Mouse (Mus musculus) embryonic facial prominence, embryonic 13.5 days (tissue): ENCODE measurements around the gene Ift80. TPM values are rescaled to one million over a fixed set of nuclear protein-coding genes. Genes with fewer than 3 reads are reported as not detected.
"Not testable (repeated sequence)": the region's sequence is repeated elsewhere in the genome, so short reads cannot be mapped to it uniquely, and the experiment has no call there.

Experiments
- ATAC-seq: fragments of 200-750 bp; cut with Nextera tagmentation; 2 replicates; pipeline ENCODE4 v1.8.0; 2017; ENCODE audit warnings: low read depth; ENCODE audit not compliant: insufficient number of reproducible peaks, insufficient read depth, low FRiP score, low TSS enrichment
- H3K27ac ChIP-seq: fragments of 300-500 bp; sonication (generic); 2 replicates; pipeline ENCODE4 v1.5.1; 2015; ENCODE audit warnings: moderate library complexity, mild to moderate bottlenecking, inconsistent platforms
- H3K27me3 ChIP-seq: fragments of 300-500 bp; sonication (generic); 2 replicates; pipeline ENCODE4 v1.6.1; 2015; ENCODE audit warnings: mild to moderate bottlenecking, inconsistent platforms
- H3K36me3 ChIP-seq: fragments of 300-500 bp; sonication (generic); 2 replicates; pipeline ENCODE4 v1.6.1; 2015; ENCODE audit warnings: mild to moderate bottlenecking, inconsistent platforms
- H3K4me1 ChIP-seq: fragments of 300-500 bp; sonication (generic); 2 replicates; pipeline ENCODE4 v1.6.1; 2015; ENCODE audit warnings: inconsistent platforms
- H3K4me2 ChIP-seq: fragments of 300-500 bp; sonication (generic); 2 replicates; pipeline ENCODE4 v1.6.1; 2015; ENCODE audit warnings: moderate library complexity, mild to moderate bottlenecking, inconsistent platforms
- H3K4me3 ChIP-seq: fragments of 300-500 bp; sonication (generic); 2 replicates; pipeline ENCODE4 v1.5.1; 2015; ENCODE audit warnings: mild to moderate bottlenecking, inconsistent platforms
- H3K9ac ChIP-seq: fragments of 300-500 bp; sonication (generic); 2 replicates; pipeline ENCODE4 v1.6.1; 2015; ENCODE audit warnings: mild to moderate bottlenecking, inconsistent platforms
- H3K9me3 ChIP-seq: fragments of 300-500 bp; sonication (generic); 2 replicates; pipeline ENCODE4 v1.6.1; 2016; ENCODE audit warnings: inconsistent platforms
- WGBS: fragments of 180-500 bp; shearing (Covaris S2); methylation state at CpG from one replicate; pipeline ENCODE4 v1.1.7; 2015; ENCODE audit warnings: mixed read lengths; 5-methylcytosine and 5-hydroxymethylcytosine counted together
- polyA plus RNA-seq: library from polyadenylated mRNA; unstranded; fragments of >200 nt; fragmentation: Nextera tagmentation; extraction: Ambion mirVana; gene quantifications from 2 replicates; pipeline ENCODE4 v1.2.1, GENCODE M21; 2015

Gene Ift80
- polyA plus RNA-seq, 1 experiment from 2014 or later: 18.6 TPM

GRCm38 (mm10) chr3:68954487-68954886 is 49.9 kb downstream of the Ift80 start:
- Histone ChIP-seq H3K36me3 (peaks cover 3% of the 10 kb centered on the region; the same call in 1 of the 2 replicates), H3K9ac (no peak overlapping the region), H3K4me3 (no peak overlapping the region), H3K27me3 (no peaks in the 10 kb centered on the region), H3K9me3 (no peaks in the 10 kb centered on the region), H3K4me1 (0 out of 2 replicates have a peak, but pooled peaks cover 2% of the 10 kb centered on the region), H3K4me2 (no peak overlapping the region), H3K27ac (no peak overlapping the region)
- WGBS: 58% methylated on average over 6 of the region's 6 CpGs
- no peak for ATAC-seq

GRCm38 (mm10) chr3:68952707-68953106 is 51.7 kb downstream of the Ift80 start:
- ATAC-seq: no peak
- no peak overlapping the region for H3K9ac ChIP-seq
- H3K4me3 ChIP-seq: no peak overlapping the region
- H3K4me2 ChIP-seq: no peak overlapping the region
- H3K36me3 ChIP-seq: peaks cover 3% of the 10 kb centered on the region; the same call in 1 of the 2 replicates
- whole genome bisulfite sequencing: 89% methylated on average over 5 of the region's 5 CpGs
- H3K4me1 ChIP-seq: 0 out of 2 replicates have a peak, but pooled peaks cover 2% of the 10 kb centered on the region
- no peaks in the 10 kb centered on the region for H3K9me3 ChIP-seq
- H3K27ac ChIP-seq: no peak overlapping the region
- H3K27me3 ChIP-seq: no peaks in the 10 kb centered on the region

- ATAC-seq, H3K4me2 ChIP-seq, H3K9me3 ChIP-seq, H3K27ac ChIP-seq, H3K9ac ChIP-seq, H3K4me1 ChIP-seq, H3K27me3 ChIP-seq, H3K36me3 ChIP-seq, H3K4me3 ChIP-seq: not testable (repeated sequence)
- WGBS: 86% methylated on average over 11 of the region's 11 CpGs
These were observed 52.4 kb downstream of the Ift80 start for GRCm38 (mm10) chr3:68951971-68952370.

- no peaks in the 10 kb centered on the region for H3K27me3 ChIP-seq
- no peak overlapping the region for H3K27ac ChIP-seq
- no peak overlapping the region for H3K4me3 ChIP-seq
- no peak overlapping the region for H3K4me2 ChIP-seq
- H3K9ac ChIP-seq: no peak overlapping the region
- WGBS: 73% methylated on average over 8 of the region's 8 CpGs
- no peaks in the 10 kb centered on the region for H3K4me1 ChIP-seq
- peaks cover 3% of the 10 kb centered on the region; the same call in 1 of the 2 replicates for H3K36me3 ChIP-seq
- no peak for ATAC-seq
- H3K9me3 ChIP-seq: no peaks in the 10 kb centered on the region
These were observed 55.0 kb downstream of the Ift80 start for GRCm38 (mm10) chr3:68949381-68949780.

- no peak overlapping the region for H3K27ac ChIP-seq
- H3K27me3 ChIP-seq: no peaks in the 10 kb centered on the region
- H3K9ac ChIP-seq: no peak overlapping the region
- H3K4me3 ChIP-seq: no peak overlapping the region
- ATAC-seq: no peak
- no peaks in the 10 kb centered on the region for H3K4me1 ChIP-seq
- 38% methylated on average over 2 of the region's 2 CpGs for WGBS
- no peaks in the 10 kb centered on the region for H3K9me3 ChIP-seq
- no peak overlapping the region for H3K4me2 ChIP-seq
- peaks cover 3% of the 10 kb centered on the region; the same call in 1 of the 2 replicates for H3K36me3 ChIP-seq
These were observed 55.5 kb downstream of the Ift80 start for GRCm38 (mm10) chr3:68948918-68949317.

GRCm38 (mm10) chr3:68941867-68942266 is 62.5 kb downstream of the Ift80 start:
- Histone ChIP-seq H3K4me2 (no peak overlapping the region), H3K36me3 (0 out of 2 replicates have a peak, but pooled peaks cover 10% of the 10 kb centered on the region), H3K27me3 (no peaks in the 10 kb centered on the region), H3K9me3 (no peaks in the 10 kb centered on the region), H3K4me1 (no peaks in the 10 kb centered on the region), H3K9ac (no peak overlapping the region), H3K4me3 (no peak overlapping the region), H3K27ac (no peak overlapping the region)
- no peak for ATAC-seq
- 88% methylated on average over 6 of the region's 6 CpGs for WGBS

GRCm38 (mm10) chr3:68940311-68940710 is 64.1 kb downstream of the Ift80 start:
- H3K27me3 ChIP-seq: no peaks in the 10 kb centered on the region
- no peak overlapping the region for H3K4me2 ChIP-seq
- H3K9ac ChIP-seq: no peak overlapping the region
- peaks cover 18% of the 10 kb centered on the region for H3K36me3 ChIP-seq
- H3K4me1 ChIP-seq: no peaks in the 10 kb centered on the region
- no peak overlapping the region for H3K4me3 ChIP-seq
- WGBS: 92% methylated on average over 2 of the region's 2 CpGs
- no peaks in the 10 kb centered on the region for H3K9me3 ChIP-seq
- ATAC-seq: no peak
- H3K27ac ChIP-seq: no peak overlapping the region

GRCm38 (mm10) chr3:68939312-68939711 is 65.1 kb downstream of the Ift80 start:
- Histone ChIP-seq H3K9ac (no peak overlapping the region), H3K4me3 (no peak overlapping the region), H3K27ac (no peak overlapping the region), H3K4me1 (no peaks in the 10 kb centered on the region), H3K36me3 (peaks cover 21% of the 10 kb centered on the region), H3K9me3 (no peaks in the 10 kb centered on the region), H3K27me3 (no peaks in the 10 kb centered on the region), H3K4me2 (no peak overlapping the region)
- 91% methylated on average over 7 of the region's 7 CpGs for WGBS
- ATAC-seq: no peak

GRCm38 (mm10) chr3:68936709-68937108 is 67.7 kb downstream of the Ift80 start:
- Histone ChIP-seq H3K36me3 (peaks cover 26% of the 10 kb centered on the region), H3K4me1 (no peaks in the 10 kb centered on the region), H3K27me3 (no peaks in the 10 kb centered on the region), H3K4me3 (no peak overlapping the region), H3K27ac (no peak overlapping the region), H3K9me3 (no peaks in the 10 kb centered on the region), H3K9ac (no peak overlapping the region), H3K4me2 (no peak overlapping the region)
- WGBS: 83% methylated on average over 3 of the region's 3 CpGs
- no peak for ATAC-seq

GRCm38 (mm10) chr3:68935498-68935897 is 68.9 kb downstream of the Ift80 start:
- 91% methylated on average over 1 of the region's 1 CpGs for WGBS
- Histone ChIP-seq H3K4me2 (no peak overlapping the region), H3K9ac (no peak overlapping the region), H3K4me1 (no peaks in the 10 kb centered on the region), H3K27ac (no peak overlapping the region), H3K4me3 (no peak overlapping the region), H3K27me3 (no peaks in the 10 kb centered on the region), H3K36me3 (peaks cover 26% of the 10 kb centered on the region), H3K9me3 (no peaks in the 10 kb centered on the region)
- ATAC-seq: no peak

GRCm38 (mm10) chr3:68934259-68934658 is 70.1 kb downstream of the Ift80 start:
- H3K9me3 ChIP-seq: no peaks in the 10 kb centered on the region
- no peaks in the 10 kb centered on the region for H3K27me3 ChIP-seq
- H3K4me3 ChIP-seq: no peak overlapping the region
- 77% methylated on average over 7 of the region's 7 CpGs for WGBS
- H3K9ac ChIP-seq: no peak overlapping the region
- H3K36me3 ChIP-seq: peaks cover 27% of the 10 kb centered on the region
- no peak for ATAC-seq
- no peak overlapping the region for H3K27ac ChIP-seq
- no peak overlapping the region for H3K4me2 ChIP-seq
- no peaks in the 10 kb centered on the region for H3K4me1 ChIP-seq

- no peak for ATAC-seq
- H3K4me3 ChIP-seq: no peak overlapping the region
- H3K4me1 ChIP-seq: no peaks in the 10 kb centered on the region
- peaks cover 8% of the 10 kb centered on the region for H3K36me3 ChIP-seq
- 53% methylated on average over 9 of the region's 9 CpGs for WGBS
- H3K4me2 ChIP-seq: no peak overlapping the region
- no peak overlapping the region for H3K27ac ChIP-seq
- H3K27me3 ChIP-seq: no peaks in the 10 kb centered on the region
- no peak overlapping the region for H3K9ac ChIP-seq
- H3K9me3 ChIP-seq: no peaks in the 10 kb centered on the region
These were observed 75.8 kb downstream of the Ift80 start for GRCm38 (mm10) chr3:68928619-68929018.
